Mouse (Mus musculus): ENCODE measurements around the gene Dysf. TPM values are rescaled to one million over a fixed set of nuclear protein-coding genes. Genes with fewer than 3 reads are reported as not detected.

Gene Dysf
- polyA plus RNA-seq, 1 experiment from 2014 or later = 1.7 TPM

GRCm38 (mm10) chr6:84246101-84246760, 237.8 kb downstream of the Dysf start:
- no peak for ATAC-seq
- H3K36me3 ChIP-seq (ENCODE audit: control insufficient read depth, insufficient read depth) = no peaks in the 10 kb centered on the region

GRCm38 (mm10) chr6:84246979-84247378, 238.6 kb downstream of the Dysf start:
- no peak for ATAC-seq
- Histone ChIP-seq H3K4me3 (replicated peaks; ENCODE audit: low read length) (no peak overlapping the region), H3K4me1 (replicated peaks; ENCODE audit: control insufficient read depth, insufficient read depth, low read length) (no peaks in the 10 kb centered on the region), H3K27ac (ENCODE audit: low read length) (no peak overlapping the region), H3K9ac (replicated peaks; ENCODE audit: low read depth, low read length) (no peak overlapping the region), H3K27me3 (replicated peaks; ENCODE audit: control insufficient read depth, insufficient read depth, low read length) (no peaks in the 10 kb centered on the region), H3K9me3 (ENCODE audit: control insufficient read depth, low read length) (no peaks in the 10 kb centered on the region), H3K4me2 (ENCODE audit: low read length) (no peak overlapping the region), H3K36me3 (ENCODE audit: control insufficient read depth, insufficient read depth) (no peaks in the 10 kb centered on the region)
- WGBS = 70% methylated on average over 5 of the region's 5 CpGs

More at GRCm38 (mm10) chr6:84246101-84246760, 237.8 kb downstream of the Dysf start:
- Histone ChIP-seq H3K9me3 (ENCODE audit: control insufficient read depth, low read length) (no peaks in the 10 kb centered on the region), H3K27me3 (replicated peaks; ENCODE audit: control insufficient read depth, insufficient read depth, low read length) (no peaks in the 10 kb centered on the region), H3K27ac (ENCODE audit: low read length) (no peak overlapping the region), H3K4me1 (replicated peaks; ENCODE audit: control insufficient read depth, insufficient read depth, low read length) (no peaks in the 10 kb centered on the region), H3K4me2 (ENCODE audit: low read length) (no peak overlapping the region), H3K9ac (replicated peaks; ENCODE audit: low read depth, low read length) (no peak overlapping the region), H3K4me3 (replicated peaks; ENCODE audit: low read length) (no peak overlapping the region)
- 70% methylated on average over 4 of the region's 4 CpGs for WGBS

Other genes starting within 250 kb of the Dysf start
- 0.18 TPM in 1 of 2 replicates, not detected in the other for gene Ankrd53, start 245.9 kb upstream of the Dysf start, polyA plus RNA-seq (2015; fragmentation: Nextera tagmentation; extraction: Ambion mirVana)
- gene Tex261, start 232.8 kb upstream of the Dysf start, polyA plus RNA-seq (2015; fragmentation: Nextera tagmentation; extraction: Ambion mirVana) = 63.1 and 79.0 TPM in 2 replicates
- 97.5 and 123 TPM in 2 replicates for gene Nagk, start 213.6 kb upstream of the Dysf start, polyA plus RNA-seq (2015; fragmentation: Nextera tagmentation; extraction: Ambion mirVana)
- gene Paip2b, start 176.8 kb upstream of the Dysf start, polyA plus RNA-seq (2015; fragmentation: Nextera tagmentation; extraction: Ambion mirVana) = 33.9 and 50.2 TPM in 2 replicates
- 90.8 and 99.0 TPM in 2 replicates for gene Zfp638, start 141.5 kb upstream of the Dysf start, polyA plus RNA-seq (2015; fragmentation: Nextera tagmentation; extraction: Ambion mirVana)